Mouse (Mus musculus) G1E-ER4 (cell line): ENCODE measurements around the gene Defb43. TPM values are rescaled to one million over a fixed set of nuclear protein-coding genes. Genes with fewer than 3 reads are reported as not detected.

Source experiments
- GATA1 ChIP-seq: IDR thresholded peaks from one replicate; pipeline ENCODE4 v1.8.0; 2012; ENCODE audit warnings: low read length, inconsistent platforms
- polyA plus RNA-seq: library from polyadenylated mRNA; stranded (reverse); fragments of >175 nt; gene quantifications from 2 replicates; pipeline ENCODE4 v1.2.3, GENCODE M21; 2012

Gene Defb43
- not detected in 2 replicates for polyA plus RNA-seq

GRCm38 (mm10) chr14:63011471-63011870 lies at the start of gene Defb43:
Defb43 (plus strand) TSS chr14:63011771.
- TF ChIP-seq GATA1: no peak

GRCm38 (mm10) chr14:62963632-62964031 lies 47.9 kb upstream of the Defb43 start:
- no peak for TF ChIP-seq GATA1

- TF ChIP-seq GATA1: no peak
Measured at GRCm38 (mm10) chr14:62965342-62965741, 46.2 kb upstream of the Defb43 start.

GRCm38 (mm10) chr14:62965811-62966520 lies 45.6 kb upstream of the Defb43 start:
- TF ChIP-seq GATA1: no peak

- TF ChIP-seq GATA1: no peak
Measured at GRCm38 (mm10) chr14:62975046-62975445, 36.5 kb upstream of the Defb43 start.

GRCm38 (mm10) chr14:62979815-62980214 lies 31.8 kb upstream of the Defb43 start:
- no peak for TF ChIP-seq GATA1

- no peak for TF ChIP-seq GATA1
Measured at GRCm38 (mm10) chr14:62984410-62984809, 27.2 kb upstream of the Defb43 start, which contains the start of gene Defb48. Defb48 (minus strand) TSS chr14:62984510.

GRCm38 (mm10) chr14:62991271-62991670 lies 20.3 kb upstream of the Defb43 start:
- TF ChIP-seq GATA1: no peak

- TF ChIP-seq GATA1: no peak
Measured at GRCm38 (mm10) chr14:62991849-62992510, 19.6 kb upstream of the Defb43 start.

- TF ChIP-seq GATA1: no peak
Measured at GRCm38 (mm10) chr14:62997777-62998176, 13.8 kb upstream of the Defb43 start, which contains the start of gene Defb47. Defb47 (plus strand) TSS chr14:62998077.

GRCm38 (mm10) chr14:62998977-62999376 lies 12.6 kb upstream of the Defb43 start:
- TF ChIP-seq GATA1: no peak

- no peak for TF ChIP-seq GATA1
Measured at GRCm38 (mm10) chr14:63002588-63002987, 9.0 kb upstream of the Defb43 start.

- TF ChIP-seq GATA1: no peak
Measured at GRCm38 (mm10) chr14:63013082-63013481, 1.5 kb downstream of the Defb43 start.

GRCm38 (mm10) chr14:63014667-63015066 lies 3.1 kb downstream of the Defb43 start:
- TF ChIP-seq GATA1: no peak

- TF ChIP-seq GATA1: no peak
Measured at GRCm38 (mm10) chr14:63020524-63021156, 9.1 kb downstream of the Defb43 start.

GRCm38 (mm10) chr14:63046691-63047090 lies 35.1 kb downstream of the Defb43 start, which contains the start of gene Defb42:
Defb42 (plus strand) TSS chr14:63046991.
- TF ChIP-seq GATA1: no peak

GRCm38 (mm10) chr14:63049910-63050370 lies 38.4 kb downstream of the Defb43 start, which contains the start of gene Defb30:
Defb30 (minus strand) TSS chr14:63049960.
- TF ChIP-seq GATA1: no peak
